Mouse (Mus musculus) layer of hippocampus, postnatal 10 days (tissue): Measurements from ENCODE around the gene Aatf. TPM values are rescaled to one million over a fixed set of nuclear protein-coding genes. Genes with fewer than 3 reads are reported as not detected.
A peak's percentile ranks its signal among the peaks of the same experiment; 100 is the strongest.
"Not testable (repeated sequence)": the region's sequence is repeated elsewhere in the genome, so short reads cannot be mapped to it uniquely, and the experiment has no call there.

Source experiments
- DNase-seq, 2 experiments: peaks; one replicate each; pipeline ENCODE4 v3.0.0; 2021; ENCODE audit warnings: low spot score in 2 of 2
- total RNA-seq, 2 experiments: library from RNA; stranded (reverse); gene quantifications; 2 replicates each; pipeline ENCODE4 v1.2.3; 2021

The Aatf gene
- total RNA-seq, 2 experiments from 2014 or later, result 21.9 to 24.9 TPM

GRCm38 (mm10) chr11:84442554-84443331, 70.6 kb downstream of the Aatf start:
- no peak for DNase-seq

GRCm38 (mm10) chr11:84440402-84440801, 72.9 kb downstream of the Aatf start:
- DNase-seq, result no peak

GRCm38 (mm10) chr11:84434879-84435278, 78.4 kb downstream of the Aatf start:
- no peak for DNase-seq

GRCm38 (mm10) chr11:84430336-84430735, 83.0 kb downstream of the Aatf start:
- no peak for DNase-seq

GRCm38 (mm10) chr11:84429581-84429980, 83.7 kb downstream of the Aatf start:
- peak; percentile 28 to 44 for DNase-seq

GRCm38 (mm10) chr11:84426633-84426998, 86.7 kb downstream of the Aatf start:
- no peak for DNase-seq

GRCm38 (mm10) chr11:84425736-84426632, 87.3 kb downstream of the Aatf start:
- DNase-seq, result no peak

GRCm38 (mm10) chr11:84420779-84421178, 92.5 kb downstream of the Aatf start:
- DNase-seq, result no peak

- DNase-seq, result no peak
Observed at GRCm38 (mm10) chr11:84413111-84413510, 100.2 kb downstream of the Aatf start.

- no peak for DNase-seq
Observed at GRCm38 (mm10) chr11:84412201-84412934, 101.0 kb downstream of the Aatf start.

- no peak for DNase-seq
Observed at GRCm38 (mm10) chr11:84411642-84412018, 101.7 kb downstream of the Aatf start.

GRCm38 (mm10) chr11:84410879-84411641, 102.3 kb downstream of the Aatf start:
- DNase-seq, result no peak

- DNase-seq, result no peak
Observed at GRCm38 (mm10) chr11:84410383-84410782, 102.9 kb downstream of the Aatf start.

GRCm38 (mm10) chr11:84406733-84407132, 106.6 kb downstream of the Aatf start:
- no peak for DNase-seq

- no peak for DNase-seq
Observed at GRCm38 (mm10) chr11:84395010-84395409, 118.3 kb downstream of the Aatf start.

- no peak for DNase-seq
Observed at GRCm38 (mm10) chr11:84393571-84393970, 119.8 kb downstream of the Aatf start.

GRCm38 (mm10) chr11:84392066-84392465, 121.3 kb downstream of the Aatf start:
- not testable (repeated sequence) for DNase-seq

GRCm38 (mm10) chr11:84391126-84391525, 122.2 kb downstream of the Aatf start:
- DNase-seq, result no peak

GRCm38 (mm10) chr11:84389332-84389731, 124.0 kb downstream of the Aatf start:
- DNase-seq, result no peak

- DNase-seq, result no peak
Observed at GRCm38 (mm10) chr11:84383891-84384290, 129.4 kb downstream of the Aatf start.

- DNase-seq, result no peak
Observed at GRCm38 (mm10) chr11:84382450-84382849, 130.9 kb downstream of the Aatf start.
